Mouse (Mus musculus) ovary, postnatal 10 days (tissue): Measurements from ENCODE around the gene Gimap4.

Source experiments
- DNase-seq: peaks from one replicate; pipeline ENCODE4 v3.0.0; 2022; ENCODE audit warnings: low spot score

Gene Gimap4

DNA sequence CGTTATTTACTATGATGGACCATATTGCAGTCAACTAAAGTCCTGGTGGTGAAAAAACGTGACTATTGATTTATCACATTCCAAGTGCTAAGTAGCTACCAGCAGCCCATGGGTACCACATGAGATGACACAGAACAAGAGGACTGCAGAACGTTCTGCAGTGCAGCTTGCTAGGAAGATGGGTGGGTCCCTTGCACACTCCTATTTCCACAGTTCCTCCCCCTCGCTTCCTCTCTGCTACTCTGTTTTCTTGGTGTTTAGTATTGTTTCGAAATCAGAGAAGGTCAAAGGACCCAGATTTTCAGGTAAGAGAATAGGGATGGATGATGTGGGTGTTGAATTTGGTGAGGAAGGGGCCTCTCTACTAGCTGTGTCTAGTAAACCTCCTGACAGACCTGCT is at the start of gene Gimap4:
Gene Gimap4, plus strand, starts transcription at position 231 of the 400 bp plus-strand sequence.
- DNase-seq, result no peak

DNA sequence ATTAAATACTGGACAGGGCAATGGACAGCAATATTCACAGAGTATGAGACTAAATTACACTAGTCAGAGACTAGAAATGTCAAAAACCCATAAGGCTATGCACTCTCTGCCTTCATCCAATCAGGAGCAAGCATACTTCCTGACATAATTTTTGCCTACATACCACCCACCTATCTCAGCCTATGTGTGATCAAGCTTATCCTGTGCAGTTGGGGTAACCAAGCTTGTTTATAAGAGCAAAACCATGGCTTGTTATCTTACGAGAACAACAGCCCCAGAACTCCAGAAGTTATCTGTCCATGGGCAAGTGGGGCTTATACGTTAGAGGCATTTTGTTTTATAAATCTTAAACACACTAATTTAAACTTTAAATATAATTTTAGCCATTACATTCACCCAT is 49.2 kb upstream of the Gimap4 start:
- no peak for DNase-seq

DNA sequence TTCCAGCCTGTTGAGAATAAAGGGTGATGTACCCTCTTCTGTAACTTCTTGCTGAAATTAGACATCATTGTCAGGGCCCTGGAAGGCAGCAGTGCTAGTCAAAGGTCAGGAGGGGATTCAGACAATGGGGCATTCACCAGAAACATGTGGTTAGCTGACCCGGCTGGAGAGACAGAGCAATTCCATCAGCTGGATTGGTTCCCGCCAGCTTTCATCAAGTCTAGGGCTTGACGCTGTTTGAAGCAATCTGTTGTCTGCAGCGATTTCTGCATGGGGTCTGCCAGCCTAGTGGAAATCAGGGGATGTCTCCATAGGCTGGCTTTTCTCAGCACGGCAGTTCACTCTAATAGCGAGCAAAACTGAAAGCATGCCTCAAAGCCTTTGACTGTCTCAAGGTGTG is 47.8 kb upstream of the Gimap4 start:
- no peak for DNase-seq

DNA sequence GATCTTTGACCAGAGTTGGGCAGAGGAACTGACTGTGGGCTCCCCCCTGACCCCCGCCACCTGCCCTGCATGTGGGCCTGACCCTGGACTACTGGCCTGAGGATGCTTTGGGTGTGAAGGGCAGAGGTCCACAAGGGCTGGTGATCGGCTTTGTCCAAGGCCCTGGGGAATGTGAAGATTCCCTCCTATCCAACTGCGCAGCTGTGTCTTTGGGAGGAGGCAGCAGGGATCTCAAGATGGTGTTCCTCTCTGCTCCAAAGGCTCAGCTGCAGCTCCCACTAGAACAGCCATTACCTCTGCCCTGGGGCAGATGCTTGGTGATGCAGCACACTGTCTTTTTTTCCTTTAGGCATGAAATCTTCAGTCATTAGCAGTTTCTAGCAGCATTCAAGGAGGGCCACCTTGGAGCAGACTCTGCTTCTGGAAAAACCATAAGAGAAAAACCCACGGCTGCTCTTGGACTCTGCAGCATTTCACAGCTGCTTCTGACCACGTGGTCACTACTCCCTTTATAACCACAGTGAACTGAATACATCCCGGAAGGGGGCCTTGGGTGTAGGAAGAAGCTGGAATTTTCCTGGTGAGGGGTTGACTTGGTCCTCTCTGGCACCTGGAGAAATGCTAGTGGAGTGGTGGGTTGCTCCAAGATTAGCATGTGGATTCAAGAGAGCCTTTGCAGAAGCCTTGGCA is 46.4 kb upstream of the Gimap4 start:
- DNase-seq, result no peak

DNA sequence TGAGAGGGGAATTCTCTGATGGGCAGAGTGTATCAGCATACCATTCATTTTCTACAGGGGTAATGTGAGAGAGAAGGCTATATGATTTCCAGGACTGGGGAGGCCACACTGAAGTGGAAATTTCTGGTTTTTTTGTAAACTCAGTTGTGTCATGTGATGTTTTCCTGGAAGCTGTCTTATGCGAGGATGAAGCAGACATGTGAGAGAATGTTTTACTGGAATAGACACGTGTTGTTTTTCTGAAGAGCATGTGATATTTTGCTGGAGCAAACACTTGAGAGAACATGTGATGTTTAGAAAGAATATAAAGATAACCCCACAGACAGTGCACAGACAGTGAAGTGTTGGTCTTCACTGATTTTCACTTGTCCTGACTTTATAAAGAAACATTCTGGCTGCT is 45.8 kb upstream of the Gimap4 start:
- no peak for DNase-seq

DNA sequence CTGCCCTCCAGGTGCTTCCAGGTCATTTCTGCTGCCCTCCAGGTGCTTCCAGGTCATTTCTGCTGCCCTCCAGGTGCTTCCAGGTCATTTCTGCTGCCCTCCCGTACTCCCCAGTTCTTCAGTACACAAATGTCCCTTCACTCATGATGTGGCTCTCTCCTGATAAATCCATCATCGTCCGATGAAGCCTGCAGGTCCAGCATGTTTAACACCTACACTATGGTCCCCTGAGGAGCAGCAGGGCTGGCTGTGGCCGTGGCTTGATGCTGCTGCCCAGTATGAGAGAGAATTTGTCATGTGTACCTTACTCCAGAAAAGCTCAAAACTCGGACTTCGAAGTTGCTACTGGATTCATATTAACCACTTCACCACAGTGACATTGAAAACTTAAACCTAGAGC is 43.0 kb upstream of the Gimap4 start:
- no peak for DNase-seq

DNA sequence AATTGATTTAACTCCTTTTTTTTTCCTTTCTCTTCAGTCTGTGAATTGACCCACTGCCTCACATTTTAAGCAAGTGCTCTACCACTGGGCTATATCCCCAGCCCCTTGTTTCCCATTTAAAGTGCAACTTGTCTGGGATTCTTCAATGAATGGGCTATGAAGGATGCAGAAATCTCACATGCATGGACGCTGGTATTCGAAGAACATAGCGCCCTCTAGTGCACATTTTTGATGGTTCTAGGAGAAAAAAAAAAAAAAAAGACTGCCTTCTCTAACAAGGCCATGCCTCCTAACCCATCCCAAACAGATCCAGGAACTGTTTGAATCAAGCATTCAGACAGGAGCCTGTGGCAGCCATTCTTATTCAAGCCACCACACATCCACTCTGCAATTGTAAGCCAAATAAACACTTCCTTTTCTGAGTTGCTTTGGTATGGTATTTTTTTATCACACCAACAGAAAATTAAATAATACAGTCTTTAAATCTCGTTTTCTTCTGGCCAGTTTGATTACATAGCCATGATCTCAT is 41.5 kb upstream of the Gimap4 start:
- DNase-seq, result no peak

DNA sequence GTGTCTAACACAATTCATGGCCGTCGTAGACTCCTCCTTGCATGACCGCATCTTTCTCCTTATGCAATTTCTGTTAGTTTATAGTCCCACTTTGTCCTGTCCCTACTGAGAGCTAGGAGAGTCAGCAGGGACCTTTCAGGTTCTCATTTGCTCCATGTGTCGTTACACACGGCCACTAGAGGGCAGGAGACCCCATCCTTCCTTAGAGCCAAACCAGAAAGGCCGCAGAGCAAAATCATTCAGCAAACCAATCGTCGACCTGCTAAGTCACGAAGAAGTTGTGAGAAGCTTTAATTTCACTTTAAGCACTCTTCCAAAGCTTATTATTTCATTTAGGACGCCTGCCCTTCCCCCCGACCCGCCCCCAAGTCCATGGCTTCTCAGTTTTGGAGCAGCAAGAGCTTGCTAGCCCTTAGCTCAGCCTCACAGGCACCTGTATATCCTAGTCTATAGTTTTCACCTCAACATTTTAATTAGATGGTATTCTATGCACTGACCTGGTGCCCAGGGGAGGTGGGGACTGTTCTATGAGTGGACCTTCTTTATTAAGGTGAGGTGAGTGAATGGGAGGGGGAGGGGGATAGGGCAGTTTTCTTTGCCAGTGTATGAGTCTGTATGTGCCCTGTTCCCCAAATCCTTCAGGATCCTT is 38.6 kb upstream of the Gimap4 start:
- no peak for DNase-seq

DNA sequence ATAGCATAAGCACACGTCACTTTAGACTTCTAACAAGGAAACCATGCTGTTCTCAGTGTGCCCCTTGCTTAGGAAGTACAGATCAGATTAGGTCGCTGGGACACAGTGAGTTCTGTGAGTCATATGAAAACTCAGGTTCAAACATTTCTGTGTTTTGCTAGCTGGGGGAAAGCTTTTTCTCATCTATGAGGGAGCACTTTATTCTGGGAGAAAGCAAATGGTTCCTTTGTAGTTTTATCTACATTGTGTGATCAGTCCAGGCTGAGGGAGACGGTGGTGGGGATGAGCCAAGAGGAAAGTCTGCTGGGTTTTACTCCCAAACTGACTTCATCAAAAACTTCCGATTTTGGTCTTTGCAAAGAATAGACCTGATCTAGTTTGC is 38.0 kb upstream of the Gimap4 start:
- no peak for DNase-seq

DNA sequence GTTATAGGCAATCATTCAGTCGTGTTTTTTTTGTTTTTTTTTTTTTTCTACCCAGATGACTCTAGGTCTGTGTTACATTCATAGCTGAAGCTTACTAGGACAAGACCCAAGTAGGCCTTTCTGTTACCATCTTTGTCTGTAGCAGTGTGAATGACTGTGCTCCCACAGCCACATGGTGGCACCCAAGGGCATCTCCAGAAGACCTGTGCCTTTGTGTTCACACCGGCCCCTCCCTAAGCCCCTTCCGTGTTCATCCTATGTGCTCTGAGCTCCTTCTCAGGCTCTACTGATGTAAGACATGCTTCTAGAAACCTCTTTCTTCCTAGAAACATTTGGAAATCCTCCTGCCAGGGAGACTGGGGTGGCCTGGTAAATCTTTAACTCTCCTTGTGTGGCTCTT is 37.4 kb upstream of the Gimap4 start, which contains the start of gene Gimap8:
Gene Gimap8, plus strand, starts transcription at position 240 of the 400 bp plus-strand sequence.
- no peak for DNase-seq

DNA sequence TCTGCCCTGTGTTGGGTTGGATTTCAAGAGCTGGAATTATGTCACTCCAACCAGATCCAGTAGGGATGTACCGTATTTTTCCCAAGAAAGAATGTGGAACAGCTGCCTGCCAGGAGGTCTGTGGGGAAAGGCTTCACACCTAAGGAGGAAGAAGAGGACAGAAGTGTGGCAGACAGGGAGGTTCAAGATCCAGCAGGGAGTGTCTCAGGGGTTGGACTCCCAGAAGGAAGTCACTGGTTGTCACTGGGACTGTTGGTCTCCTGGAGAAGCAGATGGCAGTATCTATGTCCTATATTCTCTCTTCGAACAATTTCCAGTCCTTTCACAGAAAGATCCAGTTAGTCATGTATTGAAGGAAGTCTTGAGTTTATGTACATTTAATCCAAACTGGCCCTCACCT is 36.7 kb upstream of the Gimap4 start:
- no peak for DNase-seq

DNA sequence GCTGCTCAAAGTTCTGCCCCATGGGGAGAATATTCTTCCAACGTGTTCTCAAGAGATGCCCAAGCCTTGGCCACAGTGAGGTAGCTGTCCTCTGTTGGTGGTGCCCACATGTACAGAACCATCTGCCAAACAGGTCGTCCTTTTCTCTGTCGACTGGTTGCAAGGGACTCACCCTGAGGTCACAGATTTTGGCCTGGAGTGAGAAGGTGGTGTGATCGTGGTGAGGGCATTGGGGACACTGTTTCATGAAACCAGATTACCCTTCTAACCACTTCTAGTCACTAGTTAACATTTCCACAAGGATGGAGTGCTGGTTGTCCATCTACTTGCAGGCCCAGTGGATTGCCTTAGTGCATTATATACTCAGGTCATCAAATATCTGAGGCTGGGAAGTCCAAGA is 35.6 kb upstream of the Gimap4 start:
- DNase-seq, result no peak

DNA sequence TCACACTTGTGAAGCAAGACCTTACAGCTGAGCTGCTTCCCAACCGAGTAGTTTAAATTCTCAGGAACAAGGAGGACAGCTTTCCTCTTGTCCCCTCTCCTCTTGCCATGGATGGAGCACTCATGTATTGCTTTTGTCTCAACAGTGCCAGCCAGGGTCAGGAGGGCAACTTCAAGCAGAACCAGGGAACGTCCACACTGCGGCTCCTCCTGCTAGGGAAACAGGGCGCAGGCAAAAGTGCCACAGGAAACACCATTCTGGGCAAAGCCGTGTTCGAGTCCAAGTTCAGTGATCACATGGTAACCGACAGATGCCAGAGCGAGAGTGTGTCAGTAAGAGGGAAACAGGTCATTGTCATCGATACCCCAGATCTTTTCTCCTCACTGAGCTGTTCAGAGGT is 34.3 kb upstream of the Gimap4 start:
- no peak for DNase-seq

DNA sequence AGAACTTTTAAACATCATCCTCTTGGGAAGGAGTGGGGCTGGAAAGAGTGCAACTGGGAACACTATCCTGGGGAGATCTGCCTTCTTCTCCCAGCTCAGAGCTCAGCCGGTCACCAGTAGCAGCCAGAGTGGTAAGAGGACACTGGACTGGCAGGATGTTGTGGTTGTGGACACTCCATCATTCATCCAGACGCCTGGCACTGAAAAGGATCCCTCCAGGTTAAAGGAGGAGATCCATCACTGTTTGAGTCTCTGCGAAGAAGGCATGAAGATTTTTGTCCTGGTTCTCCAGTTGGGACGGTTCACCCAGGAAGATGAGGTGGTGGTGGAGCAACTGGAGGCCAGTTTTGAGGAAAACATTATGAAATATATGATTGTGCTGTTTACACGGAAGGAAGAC is 25.6 kb upstream of the Gimap4 start:
- DNase-seq, result no peak

DNA sequence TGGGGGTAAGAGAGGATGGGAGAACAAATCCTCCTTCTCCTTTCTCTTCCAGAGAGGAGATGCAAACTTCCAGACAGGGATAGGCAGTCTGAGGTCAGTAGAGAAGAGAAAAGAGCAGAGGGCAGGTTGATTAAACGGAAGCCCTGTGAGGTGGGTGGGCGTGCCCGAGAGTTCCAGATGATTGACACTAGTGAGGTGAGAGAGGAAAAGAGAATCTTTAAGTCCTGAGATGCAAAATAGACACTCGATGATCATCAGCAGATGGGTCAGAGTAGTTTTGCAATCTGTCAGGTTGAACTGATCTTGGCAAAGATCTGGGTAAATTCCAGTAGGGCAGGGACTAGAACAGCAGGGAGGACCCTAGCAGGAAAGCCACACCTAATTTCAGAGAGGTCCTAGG is 19.6 kb upstream of the Gimap4 start:
- DNase-seq, result no peak

DNA sequence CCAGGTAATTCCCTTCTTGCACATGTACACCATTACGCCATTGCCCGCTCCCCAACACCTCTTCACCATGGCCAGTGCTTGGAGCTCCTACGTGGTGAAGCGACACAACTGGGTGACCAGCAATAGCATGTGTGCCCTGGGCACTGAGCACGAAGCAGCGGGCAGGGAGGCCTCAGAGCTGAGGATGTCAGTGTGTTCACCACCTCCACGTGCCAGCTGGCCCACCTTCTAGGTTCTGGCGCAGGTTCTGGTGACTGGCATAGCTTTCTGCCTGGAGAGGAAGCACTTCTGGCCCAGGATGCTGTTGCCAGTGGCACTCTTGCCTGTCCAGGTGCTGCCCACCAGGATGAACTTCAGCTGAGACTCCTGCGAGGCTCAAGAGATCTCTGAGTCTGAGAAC is 18.9 kb upstream of the Gimap4 start:
- DNase-seq, result no peak

DNA sequence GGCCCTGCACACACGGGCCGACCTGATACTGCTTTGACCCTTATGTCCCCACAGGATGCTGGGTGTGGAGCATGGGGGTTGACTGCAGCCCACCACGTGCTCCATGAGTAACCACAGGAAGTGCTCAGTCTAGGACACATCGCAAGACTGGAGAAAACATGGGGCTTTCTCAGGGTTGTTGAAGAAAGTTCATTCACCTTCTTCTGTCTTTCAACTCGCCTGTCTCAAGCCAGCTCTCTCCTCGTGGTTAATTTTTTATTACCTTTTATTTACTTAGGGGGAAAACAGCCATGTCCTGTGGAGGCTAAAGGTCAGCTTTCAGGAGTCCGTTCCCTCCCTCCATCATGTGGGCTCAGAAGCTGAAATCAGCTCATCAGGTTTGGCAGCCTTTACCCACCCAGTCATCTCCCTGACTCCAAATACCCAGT is 18.2 kb upstream of the Gimap4 start:
- no peak for DNase-seq

DNA sequence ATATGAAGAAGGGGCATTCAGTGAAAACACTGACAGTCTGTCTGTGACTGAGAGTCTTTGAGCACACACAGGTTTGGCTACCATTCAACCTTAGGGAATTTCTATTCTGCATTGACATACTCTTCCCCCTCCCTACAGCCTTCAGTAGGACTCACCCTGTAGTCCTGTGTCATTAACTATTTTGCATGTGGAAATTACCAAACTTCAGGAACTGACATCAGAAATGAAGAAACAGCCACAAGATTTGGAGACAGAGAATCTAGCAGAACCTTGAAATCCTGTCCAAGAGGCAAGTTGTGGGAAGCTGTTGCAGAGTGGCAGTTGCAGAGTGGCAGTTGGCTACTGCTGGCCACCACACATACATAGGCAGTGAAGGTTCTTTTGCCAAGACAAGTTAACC is 16.3 kb upstream of the Gimap4 start:
- no peak for DNase-seq

DNA sequence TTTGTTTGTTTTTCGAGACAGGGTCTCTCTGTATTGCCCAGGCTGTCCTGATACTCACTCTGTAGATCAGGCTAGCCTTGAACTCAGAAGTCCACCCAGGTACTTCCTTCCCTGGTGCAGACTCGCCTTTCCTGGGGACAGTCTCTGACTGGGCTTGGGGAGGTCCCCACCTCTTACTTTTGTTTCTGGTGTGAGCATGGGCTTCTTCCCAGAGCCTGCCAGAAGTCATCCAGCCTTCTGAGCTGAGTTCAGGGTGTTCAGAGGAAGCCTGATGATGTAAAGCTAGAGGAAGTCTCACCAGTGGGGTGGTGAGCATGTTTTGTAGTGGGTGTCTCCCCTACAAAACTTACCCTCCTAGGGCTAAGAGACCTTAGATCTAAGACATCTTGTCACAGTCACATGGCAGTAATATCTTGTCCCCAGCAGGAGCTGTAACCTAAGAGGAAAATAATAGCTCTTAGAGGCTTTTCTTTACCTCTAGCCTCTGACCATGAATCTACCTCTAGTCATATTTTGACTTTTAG is 14.8 kb upstream of the Gimap4 start:
- no peak for DNase-seq

DNA sequence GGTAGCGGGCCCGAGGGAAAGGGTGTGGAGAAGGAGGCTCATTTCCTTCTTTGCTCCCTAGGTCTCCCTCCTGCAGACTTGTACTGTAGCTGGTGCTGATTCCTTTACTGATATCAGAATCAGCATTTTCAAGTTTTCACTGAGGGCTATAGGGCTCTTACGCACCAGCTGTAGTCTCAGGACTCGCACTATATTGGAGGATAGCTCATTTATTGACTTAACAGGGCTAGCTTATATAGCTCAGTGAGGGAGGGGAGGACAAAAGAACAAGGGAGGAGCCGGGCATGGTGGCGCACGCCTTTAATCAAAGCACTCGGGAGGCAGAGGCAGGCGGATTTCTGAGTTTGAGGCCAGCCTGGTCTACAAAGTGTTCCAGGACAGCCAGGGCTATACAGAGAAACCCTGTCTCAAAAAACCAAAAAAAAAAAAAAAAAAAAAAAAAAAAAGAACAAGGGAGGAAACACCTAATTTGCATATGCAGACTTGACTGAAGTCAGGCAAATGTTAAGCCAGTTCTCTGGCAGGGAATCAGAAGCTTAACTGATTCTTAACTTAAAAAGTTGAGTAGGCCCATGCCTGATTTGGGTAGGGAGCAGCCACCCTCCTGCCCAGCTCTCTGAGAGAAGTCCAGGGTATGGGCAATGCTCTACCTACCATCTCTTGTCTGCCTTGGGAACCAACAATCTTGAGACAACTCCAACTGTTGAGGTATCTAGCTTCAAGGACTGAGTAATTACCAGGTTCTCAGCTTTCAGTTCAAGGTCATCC is 9.9 kb upstream of the Gimap4 start:
- DNase-seq, result no peak

DNA sequence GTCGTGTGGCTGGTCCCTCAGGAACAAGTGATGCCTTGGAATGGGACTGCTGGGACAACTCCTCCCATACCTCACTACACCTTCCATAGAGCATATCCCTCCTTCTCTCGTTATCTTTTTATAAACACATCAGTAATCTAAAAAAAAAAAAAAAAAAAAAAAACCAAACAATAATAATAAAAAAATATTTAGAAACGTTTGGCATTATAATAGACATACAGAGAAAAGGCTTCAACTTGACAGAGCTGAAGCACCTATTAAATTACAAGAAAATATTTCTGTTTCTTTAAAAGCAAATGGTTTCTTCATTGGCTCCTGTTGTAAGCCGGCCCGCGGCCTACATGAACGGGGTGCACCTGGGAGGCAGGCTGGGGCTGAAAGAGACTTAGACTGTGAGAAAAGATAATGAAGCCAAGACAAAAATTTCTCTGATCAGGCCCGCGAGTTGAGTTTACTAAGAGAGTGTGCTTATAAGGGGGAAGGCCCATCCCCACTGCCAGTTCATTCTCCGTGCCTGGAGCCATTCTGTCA is 8.9 kb upstream of the Gimap4 start:
- no peak for DNase-seq
